Mouse (Mus musculus) Patski (cell line): ENCODE results near the gene Rsf1. TPM values are rescaled to one million over a fixed set of nuclear protein-coding genes. Genes with fewer than 3 reads are reported as not detected.

Experiments
- ATAC-seq: fragments of 100-300 bp; one replicate; pipeline ENCODE4 v1.8.0; 2021
- CTCF ChIA-PET: fragments of 350-600 bp; sonication (Branson Sonifier 250); formaldehyde crosslinking; loops from one replicate; lab custom pipeline; 2022; ENCODE audit warnings: inconsistent platforms; lab: Charles Lee
- POLR2A ChIA-PET: fragments of 350-600 bp; sonication (Branson Sonifier 250); formaldehyde crosslinking; loops from one replicate; lab custom pipeline; 2022; ENCODE audit warnings: antibody characterized with exemption, inconsistent platforms; lab: Charles Lee
- DNase-seq: peaks from one replicate; pipeline ENCODE4 v3.0.0-alpha.2; 2011; ENCODE audit warnings: low read depth, low spot score
- H3K27me3 ChIP-seq: fragments of 371-371 bp; one replicate; pipeline ENCODE4 v1.5.1; 2021
- CTCF ChIP-seq: fragments of 100-300 bp; IDR thresholded peaks from one replicate; pipeline ENCODE4 v1.5.1; 2021
- in situ Hi-C: fragments of 300-500 bp; cut with MboI; formaldehyde crosslinking; loops from 3 replicates; pipeline ENCODE4 v1.11.1; 2018; ENCODE audit warnings: low pct_unique_long_range_greater_than_20kb, mixed read lengths
- polyA plus RNA-seq: library from polyadenylated mRNA; unstranded; gene quantifications from one replicate; pipeline ENCODE4 v1.2.3, GENCODE M21; 2021

Rsf1 gene
- polyA plus RNA-seq, 1 experiment from 2014 or later = 22.8 TPM

DNA sequence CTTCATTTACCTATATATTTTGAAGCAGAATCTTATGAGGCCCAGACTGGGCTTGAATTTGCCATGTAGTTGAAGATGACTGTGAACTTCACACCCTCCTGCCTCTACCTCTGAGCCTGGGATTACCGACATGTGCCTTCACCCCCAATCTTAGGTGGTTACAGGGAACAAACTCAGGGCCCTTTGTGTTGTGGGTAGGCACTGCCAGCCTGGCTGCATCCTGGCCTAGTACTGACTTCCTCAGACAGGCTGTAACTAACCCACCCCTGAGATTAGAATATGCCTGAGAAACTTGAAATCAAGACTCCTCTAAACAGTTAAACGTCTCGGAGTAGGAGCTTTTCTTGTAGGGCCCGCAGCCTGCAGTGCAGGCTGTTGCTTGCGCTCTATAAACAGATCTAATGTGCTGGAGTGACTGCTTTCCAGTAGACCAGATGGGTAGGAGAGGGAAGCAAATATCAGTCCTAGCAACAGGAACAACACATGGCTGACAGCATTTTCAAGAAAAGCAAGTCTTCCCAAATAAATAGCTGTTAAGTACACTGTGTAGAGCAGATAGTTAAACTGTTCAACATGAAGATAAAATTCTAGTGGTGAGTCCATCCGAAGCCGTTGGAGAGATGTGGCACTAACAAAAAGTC, 142.7 kb downstream of the Rsf1 start:
- ATAC-seq (no peak), DNase-seq (no peak)
- in situ Hi-C loops = no loop called here
- ChIA-PET CTCF (interaction anchor here (2.0 kb wide), 1 partner anchor 9 kb away, joined by 5 read pairs; no protein-coding TSS in a partner anchor), POLR2A (interaction anchor here (0.6 to 0.9 kb wide), 2 partner anchors 37 to 182 kb away, joined by 3 to 4 read pairs; no protein-coding TSS in a partner anchor)
- no peak for TF ChIP-seq CTCF
- no peaks in the 10 kb centered on the region for H3K27me3 ChIP-seq

DNA sequence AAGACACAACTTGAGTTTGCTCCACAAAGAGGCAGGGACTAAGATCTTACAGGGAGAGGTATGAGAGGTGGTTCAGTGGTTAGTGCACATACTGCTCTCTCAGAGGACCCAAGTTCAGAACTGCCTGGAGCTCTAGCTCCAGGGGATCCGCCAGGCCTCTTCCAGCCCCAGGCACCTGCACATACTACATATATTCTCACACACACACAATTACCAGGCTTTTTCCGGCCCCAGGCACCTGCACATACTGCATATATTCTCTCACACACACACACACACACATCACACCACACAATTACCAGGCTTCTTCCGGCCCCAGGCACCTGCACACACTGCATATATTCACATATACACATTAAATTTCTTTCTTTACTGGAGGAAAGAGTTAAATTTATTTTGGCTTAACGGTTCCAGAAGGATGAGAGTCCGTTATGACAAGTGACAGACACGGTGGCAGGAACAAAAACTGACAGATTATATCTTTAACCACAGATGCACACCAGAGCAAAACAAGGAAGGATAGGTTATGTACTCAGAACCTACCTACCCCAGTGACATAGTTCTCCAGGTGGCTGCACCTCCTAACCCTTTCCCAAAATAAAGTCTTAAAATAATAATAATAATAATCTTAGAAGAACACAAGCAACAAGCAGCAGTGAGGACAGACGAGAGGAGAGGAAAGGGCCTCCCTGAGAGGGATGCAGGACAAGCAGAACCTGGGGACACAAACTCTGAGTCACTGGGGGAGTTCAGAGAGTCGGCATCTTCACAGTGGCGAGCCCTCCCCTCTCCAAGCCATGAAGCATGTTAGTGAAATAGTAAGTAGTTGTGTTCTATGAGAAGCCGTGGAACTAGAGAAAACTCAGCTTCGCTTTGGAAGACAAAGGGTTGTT, 144.2 kb downstream of the Rsf1 start:
- DNase-seq = no peak
- POLR2A ChIA-PET = no interaction called here
- H3K27me3 ChIP-seq = no peaks in the 10 kb centered on the region
- CTCF ChIA-PET = interaction anchor here (0.9 kb wide), 1 partner anchor 17 kb away, joined by 4 read pairs; no protein-coding TSS in a partner anchor
- no peak for TF ChIP-seq CTCF
- ATAC-seq = no peak
- in situ Hi-C loops = no loop called here

DNA sequence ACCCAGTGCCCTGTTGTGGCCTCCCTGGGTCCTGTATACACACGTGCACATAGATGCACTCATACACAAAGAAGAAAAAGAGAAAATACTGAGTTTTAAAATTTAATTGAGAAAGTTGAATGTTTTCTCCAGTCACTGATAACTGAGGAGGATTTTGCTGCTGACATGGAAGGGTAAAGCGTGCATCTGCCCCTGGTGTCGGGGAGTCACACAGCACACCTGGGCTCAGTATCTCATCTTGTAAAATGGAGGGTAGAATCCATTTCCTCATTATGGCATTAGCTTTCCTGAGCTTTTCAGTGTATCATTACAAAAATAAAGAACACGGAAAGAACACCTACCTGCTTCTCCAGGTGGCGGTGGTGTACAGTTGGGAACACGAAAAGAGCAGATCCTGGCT, 145.7 kb downstream of the Rsf1 start:
- DNase-seq = no peak
- CTCF ChIA-PET = no interaction called here
- H3K27me3 ChIP-seq = no peaks in the 10 kb centered on the region
- in situ Hi-C loops = no loop called here
- POLR2A ChIA-PET = no interaction called here
- TF ChIP-seq CTCF = no peak
- no peak for ATAC-seq

DNA sequence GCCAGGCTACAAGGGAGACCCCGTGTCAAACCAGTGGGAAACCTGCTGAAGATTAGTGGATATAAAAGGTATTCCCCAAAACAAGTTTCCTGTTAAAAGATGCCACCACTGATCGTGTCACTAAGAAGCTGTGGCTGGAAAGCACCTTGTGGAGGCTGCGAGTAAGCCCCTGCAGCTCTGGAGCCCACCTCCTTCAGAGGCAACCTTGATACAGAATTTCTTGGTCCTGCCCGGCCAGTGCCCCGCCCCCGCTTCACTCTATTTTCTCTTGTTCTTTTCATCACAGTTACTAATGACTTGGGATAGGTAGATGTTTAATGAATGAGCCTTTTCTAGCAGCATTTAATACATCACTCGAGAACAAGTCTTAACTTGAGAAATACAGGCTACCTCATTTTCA, 146.4 kb downstream of the Rsf1 start:
- POLR2A ChIA-PET = no interaction called here
- ATAC-seq (no peak), DNase-seq (no peak)
- no peak for TF ChIP-seq CTCF
- H3K27me3 ChIP-seq = no peaks in the 10 kb centered on the region
- CTCF ChIA-PET = no interaction called here
- in situ Hi-C loops = no loop called here

DNA sequence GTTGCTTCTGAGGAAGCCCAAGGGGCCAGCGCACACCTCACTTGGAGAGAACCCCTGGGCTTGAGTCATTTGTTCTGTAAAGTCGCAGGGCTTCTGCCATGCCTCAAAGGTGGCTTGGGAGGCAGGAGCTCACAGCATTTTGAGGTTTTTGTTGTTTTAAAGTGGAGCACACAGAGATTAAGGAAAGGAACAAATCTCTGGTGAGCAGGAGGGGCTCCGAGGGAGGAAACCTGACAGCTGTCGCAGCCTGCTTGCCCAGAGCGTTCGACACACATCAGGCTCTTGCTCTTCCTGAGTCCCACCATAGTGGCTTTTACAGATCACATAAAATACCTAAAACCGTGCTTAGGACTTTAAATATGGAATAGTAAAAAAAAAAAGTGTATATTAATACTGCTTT, 147.1 kb downstream of the Rsf1 start:
- CTCF ChIA-PET = no interaction called here
- ATAC-seq = no peak
- no peak for TF ChIP-seq CTCF
- no peak for DNase-seq
- H3K27me3 ChIP-seq = no peaks in the 10 kb centered on the region
- POLR2A ChIA-PET = no interaction called here
- in situ Hi-C loops = no loop called here

DNA sequence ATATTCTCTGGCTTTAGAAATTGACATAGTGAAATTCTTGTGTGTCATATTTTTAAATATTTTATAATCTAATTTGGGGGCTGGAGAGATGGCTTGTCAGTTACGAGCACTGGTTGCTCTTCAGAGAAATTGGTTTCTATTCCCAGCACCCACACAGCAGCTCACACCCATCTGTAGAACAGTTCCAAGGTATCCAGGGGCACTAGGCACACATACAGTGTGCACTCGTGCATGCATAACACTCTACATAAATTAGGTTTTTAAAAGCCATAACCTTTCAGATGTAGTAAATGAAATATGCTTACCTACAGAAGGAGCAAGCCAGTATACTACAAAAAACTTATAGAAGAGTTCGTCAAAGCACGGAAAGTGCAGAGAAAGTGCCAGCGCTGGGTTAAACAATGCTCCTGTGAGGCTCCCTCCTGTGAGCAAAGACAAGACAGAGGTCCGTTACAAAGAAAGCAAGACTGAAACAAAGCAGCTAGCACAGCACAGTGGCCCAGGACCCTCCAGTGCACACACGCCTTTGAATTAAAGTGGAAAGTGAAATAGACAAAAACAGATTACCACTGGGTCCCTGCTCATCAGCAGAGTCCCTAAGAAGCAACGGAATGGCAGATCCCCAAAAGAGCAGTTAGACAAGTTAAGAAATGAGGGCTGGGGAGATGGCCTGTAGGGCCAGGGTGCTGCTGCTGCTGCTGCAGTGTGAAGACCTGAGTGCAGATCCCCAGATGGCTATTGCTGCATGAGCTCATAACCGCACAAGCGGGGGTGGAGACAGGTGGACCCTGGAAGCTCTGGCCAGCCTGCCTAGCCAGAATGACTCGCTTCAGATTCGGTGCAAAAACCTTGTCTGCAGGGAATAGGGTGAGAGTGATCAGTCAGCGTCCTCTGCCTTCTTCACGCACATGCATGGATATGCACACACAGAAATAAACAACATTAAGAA, 149.3 kb downstream of the Rsf1 start:
- TF ChIP-seq CTCF = no peak
- H3K27me3 ChIP-seq = no peaks in the 10 kb centered on the region
- POLR2A ChIA-PET = no interaction called here
- DNase-seq (no peak), ATAC-seq (no peak)
- in situ Hi-C loops = no loop called here
- CTCF ChIA-PET = no interaction called here

DNA sequence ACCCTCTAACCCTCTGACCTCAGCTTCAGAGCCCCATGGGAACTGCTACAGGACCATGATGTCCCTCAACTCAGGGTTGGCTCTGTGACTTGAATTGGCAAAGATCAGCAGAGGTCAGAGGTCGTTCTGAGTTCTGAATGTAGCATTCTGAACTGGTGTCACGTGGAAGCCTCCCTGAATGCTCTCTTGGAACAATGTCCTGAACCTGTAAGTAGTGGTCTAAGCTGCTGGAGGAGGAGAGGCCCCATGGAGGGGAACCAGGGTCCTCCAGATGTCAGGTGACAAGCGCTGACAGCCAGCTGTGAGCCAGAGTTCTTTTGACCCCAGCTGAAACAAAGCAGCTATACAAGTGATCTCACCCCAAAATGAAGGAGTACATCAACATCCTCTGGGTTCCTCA, 150.7 kb downstream of the Rsf1 start:
- ChIA-PET CTCF (interaction anchor here (1.1 to 1.3 kb wide), 2 partner anchors 9 to 14 kb away, joined by 3 to 5 read pairs; no protein-coding TSS in a partner anchor), POLR2A (no interaction called here)
- TF ChIP-seq CTCF = no peak
- DNase-seq = no peak
- ATAC-seq = no peak
- no peaks in the 10 kb centered on the region for H3K27me3 ChIP-seq
- in situ Hi-C loops = no loop called here

DNA sequence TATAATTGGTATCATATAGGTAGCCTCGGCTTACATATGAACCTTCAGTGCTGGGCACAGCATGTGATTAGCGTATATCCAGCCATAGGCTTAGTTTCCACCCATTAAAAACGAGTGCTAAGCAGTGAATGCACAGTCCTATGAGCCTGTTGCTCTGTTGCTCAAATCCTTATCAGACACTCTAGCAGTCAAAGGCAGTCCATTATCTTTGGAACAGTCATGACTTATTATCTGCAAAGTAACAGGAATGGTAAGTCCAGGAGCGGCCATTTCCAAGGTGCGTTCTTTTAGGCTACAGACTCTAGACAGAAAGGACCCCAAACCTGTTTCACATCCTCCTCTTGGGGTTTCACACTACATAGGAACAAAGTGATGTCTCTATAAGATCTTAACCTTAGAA, 153.9 kb downstream of the Rsf1 start:
- DNase-seq = no peak
- no peak for TF ChIP-seq CTCF
- no peaks in the 10 kb centered on the region for H3K27me3 ChIP-seq
- POLR2A ChIA-PET = no interaction called here
- ATAC-seq = no peak
- CTCF ChIA-PET = no interaction called here
- in situ Hi-C loops = no loop called here

DNA sequence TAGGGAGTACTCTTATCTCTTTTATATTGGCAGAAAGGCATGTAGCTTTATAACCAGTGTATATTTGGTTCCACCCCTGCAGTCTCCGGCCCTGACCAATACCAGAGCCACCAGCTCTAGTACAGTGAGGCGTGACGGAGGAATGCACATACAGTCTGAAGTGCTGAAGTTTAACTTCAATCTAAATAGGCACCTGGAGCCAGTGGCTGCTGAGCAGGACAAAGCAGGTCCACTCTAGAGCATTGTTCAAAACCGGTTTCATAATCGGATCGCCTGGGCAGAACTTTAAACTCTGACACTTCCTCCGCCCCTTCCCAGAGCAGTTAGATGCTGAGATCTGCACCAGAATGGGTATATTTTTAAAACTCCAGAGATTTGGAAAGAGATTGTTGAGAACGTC, 155.3 kb downstream of the Rsf1 start:
- H3K27me3 ChIP-seq = no peaks in the 10 kb centered on the region
- no peak for ATAC-seq
- no peak for TF ChIP-seq CTCF
- ChIA-PET POLR2A (no interaction called here), CTCF (no interaction called here)
- DNase-seq = no peak
- in situ Hi-C loops = no loop called here

DNA sequence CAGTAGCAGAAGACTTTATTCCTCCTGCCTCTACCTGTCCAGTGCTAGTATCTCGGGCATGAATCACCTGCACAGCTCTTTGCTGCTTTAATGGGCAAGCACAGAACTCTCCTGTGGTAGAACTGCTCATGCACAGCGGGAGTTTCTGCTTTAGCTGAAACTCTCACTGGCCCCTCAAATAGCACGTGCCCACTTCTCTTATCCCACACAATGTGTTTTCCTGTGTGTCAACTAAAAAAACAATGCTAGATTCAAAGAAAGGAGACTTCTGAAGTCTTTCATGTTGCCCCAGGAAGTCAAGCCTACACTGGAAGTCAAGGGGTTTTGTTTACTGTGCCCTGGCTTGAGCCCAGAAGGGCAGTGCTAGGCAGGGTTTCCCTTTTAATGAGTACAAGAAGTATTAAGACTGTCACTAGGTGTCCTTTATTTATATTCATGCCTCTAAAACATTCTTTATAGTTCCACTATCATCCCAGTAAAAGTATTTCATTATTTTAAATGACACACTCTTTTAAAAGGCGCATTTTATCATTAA, 156.3 kb downstream of the Rsf1 start:
- POLR2A ChIA-PET = no interaction called here
- H3K27me3 ChIP-seq = no peaks in the 10 kb centered on the region
- DNase-seq = no peak
- CTCF ChIA-PET = interaction anchor here (1.5 kb wide), 1 partner anchor 11 kb away, joined by 4 read pairs; no protein-coding TSS in a partner anchor
- in situ Hi-C loops = no loop called here
- TF ChIP-seq CTCF = no peak
- ATAC-seq = no peak
